Mouse (Mus musculus): ENCODE data around the gene Asah2.

- TF ChIP-seq EP300 (IDR thresholded peaks at IDR 0.05; ENCODE audit: low read depth) = no peak
- no peak for TF ChIP-seq CTCF (IDR thresholded peaks at IDR 0.05; ENCODE audit: low read depth)
Measured at GRCm38 (mm10) chr19:32137904-32138303, 29.9 kb upstream of the Asah2 start.

Data from heart, postnatal 0 days (tissue).